Mouse (Mus musculus): Measurements from ENCODE around the gene Ube2k.

DNA sequence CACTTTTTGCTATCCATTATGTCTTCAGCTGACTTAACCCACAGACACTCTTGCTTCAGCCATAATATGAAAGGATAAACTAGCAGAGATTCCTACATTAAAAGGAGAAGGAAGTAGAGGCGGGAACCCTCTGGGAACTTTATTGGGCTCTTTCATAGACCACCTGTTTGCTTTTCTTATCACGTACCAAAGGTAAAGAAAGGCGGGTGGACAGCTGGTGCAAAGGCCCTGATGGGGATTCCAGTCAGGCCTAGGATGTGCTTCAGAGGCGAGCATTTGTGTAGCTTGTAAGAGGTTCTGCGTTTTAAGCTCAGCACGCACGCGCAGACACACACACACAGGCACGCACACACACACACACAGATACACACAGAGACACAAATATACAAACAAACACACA lies 35.6 kb upstream of the Ube2k start:
- TF ChIP-seq RCOR1 (IDR thresholded peaks at IDR 0.05; ENCODE audit: low read depth, low read length) = no peak
- no peak for TF ChIP-seq CTCF (IDR thresholded peaks at IDR 0.05 in 2 of 3, conservative IDR thresholded peaks at IDR 0.05 in 1 of 3; ENCODE audit: control insufficient read depth in 1 of 3, insufficient read depth in 1 of 3, low read depth in 2 of 3, low read length in 3 of 3, poor library complexity in 1 of 3, severe bottlenecking in 1 of 3)
- no peak for TF ChIP-seq MAX (IDR thresholded peaks at IDR 0.05; ENCODE audit: low read length)
- no peak for TF ChIP-seq POLR2A (IDR thresholded peaks at IDR 0.05; ENCODE audit: control insufficient read depth in 1 of 2, insufficient read depth in 1 of 2, low read depth in 1 of 2, low read length in 2 of 2, poor library complexity in 1 of 2)
- TF ChIP-seq MEF2A (IDR thresholded peaks at IDR 0.05; ENCODE audit: extremely low read depth, insufficient replicate concordance, low read depth, low read length, poor library complexity, severe bottlenecking) = no peak
- no peak for TF ChIP-seq E2F4 (IDR thresholded peaks at IDR 0.05; ENCODE audit: borderline replicate concordance, low read depth, low read length)
- TF ChIP-seq KAT2A (conservative IDR thresholded peaks at IDR 0.05; ENCODE audit: low read depth, low read length) = no peak
- TF ChIP-seq USF2 (IDR thresholded peaks at IDR 0.05; ENCODE audit: borderline replicate concordance in 1 of 2, insufficient read depth in 1 of 2, low read depth in 1 of 2, low read length in 2 of 2) = no peak
- no peak for TF ChIP-seq TBP (IDR thresholded peaks at IDR 0.05; ENCODE audit: low read depth, low read length)
- TF ChIP-seq ELF1 (IDR thresholded peaks at IDR 0.05; ENCODE audit: low read depth, low read length) = no peak
